Mouse (Mus musculus) neural tube, embryonic 15.5 days (tissue): Measurements from ENCODE around the gene Lrfn2. TPM values are rescaled to one million over a fixed set of nuclear protein-coding genes. Genes with fewer than 3 reads are reported as not detected.
A peak's percentile ranks its signal among the peaks of the same experiment; 100 is the strongest.

ENCODE experiments used
- ATAC-seq: fragments of 200-750 bp; cut with Nextera tagmentation; 2 replicates; pipeline ENCODE4 v1.8.0; 2017; ENCODE audit warnings: mild to moderate bottlenecking, moderate TSS enrichment, moderate library complexity; ENCODE audit not compliant: low FRiP score
- H3K27ac ChIP-seq: fragments of 300-500 bp; sonication (generic); replicated peaks from 2 replicates; pipeline ENCODE4 v1.5.1; 2015; ENCODE audit warnings: mild to moderate bottlenecking, inconsistent platforms
- H3K27me3 ChIP-seq: fragments of 300-500 bp; sonication (generic); replicated peaks from 2 replicates; pipeline ENCODE4 v1.6.1; 2015; ENCODE audit warnings: inconsistent platforms
- H3K36me3 ChIP-seq: fragments of 300-500 bp; sonication (generic); 2 replicates; pipeline ENCODE4 v1.6.1; 2015; ENCODE audit warnings: inconsistent platforms
- H3K4me1 ChIP-seq: fragments of 300-500 bp; sonication (generic); 2 replicates; pipeline ENCODE4 v1.6.1; 2015; ENCODE audit warnings: inconsistent platforms
- H3K4me2 ChIP-seq: fragments of 300-500 bp; sonication (generic); 2 replicates; pipeline ENCODE4 v1.6.1; 2015; ENCODE audit warnings: inconsistent platforms, mild to moderate bottlenecking, moderate library complexity
- H3K4me3 ChIP-seq: fragments of 300-500 bp; sonication (generic); replicated peaks from 2 replicates; pipeline ENCODE4 v1.5.1; 2015; ENCODE audit warnings: mild to moderate bottlenecking, inconsistent platforms
- H3K9ac ChIP-seq: fragments of 300-500 bp; sonication (generic); replicated peaks from 2 replicates; pipeline ENCODE4 v1.6.1; 2015; ENCODE audit warnings: mild to moderate bottlenecking, inconsistent platforms
- H3K9me3 ChIP-seq: fragments of 300-500 bp; sonication (generic); replicated peaks from 2 replicates; pipeline ENCODE4 v1.6.1; 2016; ENCODE audit warnings: inconsistent platforms
- WGBS: fragments of 180-500 bp; shearing (Covaris S2); methylation state at CpG from one replicate; pipeline ENCODE4 v1.1.7; 2015; ENCODE audit warnings: mixed read lengths; 5-methylcytosine and 5-hydroxymethylcytosine counted together
- polyA plus RNA-seq: library from polyadenylated mRNA; unstranded; fragments of >200 nt; fragmentation: Nextera tagmentation; extraction: Ambion mirVana; gene quantifications from 2 replicates; pipeline ENCODE4 v1.2.1, GENCODE M21; 2015

Lrfn2 gene
- polyA plus RNA-seq, result 12.6 and 13.9 TPM in 2 replicates

DNA sequence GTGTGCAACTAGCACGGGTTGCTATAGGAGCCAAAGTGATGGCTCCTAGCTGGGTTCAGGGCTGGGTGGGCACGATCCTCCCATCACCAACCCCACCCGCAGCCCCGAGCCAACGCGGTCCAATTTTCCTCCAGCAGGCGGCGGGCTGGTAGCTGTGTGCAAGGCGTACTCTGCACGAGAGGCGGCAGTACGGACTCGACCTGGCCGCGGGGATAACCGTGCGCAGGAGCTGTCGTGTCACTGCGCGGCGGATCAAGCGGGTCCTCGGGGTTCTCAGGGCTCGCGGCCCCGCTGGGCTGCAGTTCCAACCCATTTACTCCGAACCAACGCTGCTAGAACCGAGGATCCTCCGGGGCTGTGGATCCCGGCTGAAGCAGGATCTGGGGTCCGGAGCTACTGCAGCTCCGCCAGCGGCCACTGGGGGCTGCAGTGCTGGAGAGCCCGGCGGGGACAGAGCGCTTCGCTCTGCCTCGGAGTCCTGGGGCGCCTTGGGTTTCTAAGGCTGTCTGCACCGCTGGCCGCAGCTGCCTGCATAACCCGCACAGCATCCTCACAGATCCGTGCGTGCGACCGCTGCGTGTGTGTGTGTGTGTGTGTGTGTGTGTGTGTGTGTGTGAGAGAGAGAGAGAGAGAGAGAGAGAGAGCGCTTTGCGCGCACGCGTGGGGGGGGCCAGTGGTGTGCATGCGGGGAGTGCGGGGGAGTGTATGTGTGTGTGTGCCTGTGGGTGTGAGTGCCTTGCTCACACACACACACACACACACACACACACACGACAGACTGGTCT, at the start of gene Lrfn2:
Lrfn2 (plus strand) TSS at position 759 of the 785 bp plus-strand sequence.
- Histone ChIP-seq H3K27ac (peak within 1 kb of the TSS; percentile 92), H3K27me3 (peaks cover 7% of the 10 kb centered on the region), H3K4me3 (peak within 1 kb of the TSS; percentile 73), H3K9me3 (no peaks in the 10 kb centered on the region), H3K9ac (peak within 1 kb of the TSS; percentile 91), H3K36me3 (no peaks in the 10 kb centered on the region), H3K4me2 (peak within 1 kb of the TSS; percentile 79), H3K4me1 (peaks cover 40% of the 10 kb centered on the region)
- peak; percentile 93 for ATAC-seq
- under 1% methylated on average over 56 of the region's 56 CpGs for WGBS

- Histone ChIP-seq H3K4me2 (no peak overlapping the region), H3K9ac (no peak overlapping the region), H3K27ac (no peak overlapping the region), H3K4me1 (peaks cover 6% of the 10 kb centered on the region; the same call in 1 of the 2 replicates), H3K36me3 (no peaks in the 10 kb centered on the region), H3K27me3 (no peaks in the 10 kb centered on the region), H3K9me3 (no peaks in the 10 kb centered on the region), H3K4me3 (no peak overlapping the region)
- 43% methylated on average over 8 of the region's 8 CpGs for WGBS
- no peak for ATAC-seq
These were observed 44.5 kb upstream of the Lrfn2 start for GRCm38 (mm10) chr17:48887472-48888385.

DNA sequence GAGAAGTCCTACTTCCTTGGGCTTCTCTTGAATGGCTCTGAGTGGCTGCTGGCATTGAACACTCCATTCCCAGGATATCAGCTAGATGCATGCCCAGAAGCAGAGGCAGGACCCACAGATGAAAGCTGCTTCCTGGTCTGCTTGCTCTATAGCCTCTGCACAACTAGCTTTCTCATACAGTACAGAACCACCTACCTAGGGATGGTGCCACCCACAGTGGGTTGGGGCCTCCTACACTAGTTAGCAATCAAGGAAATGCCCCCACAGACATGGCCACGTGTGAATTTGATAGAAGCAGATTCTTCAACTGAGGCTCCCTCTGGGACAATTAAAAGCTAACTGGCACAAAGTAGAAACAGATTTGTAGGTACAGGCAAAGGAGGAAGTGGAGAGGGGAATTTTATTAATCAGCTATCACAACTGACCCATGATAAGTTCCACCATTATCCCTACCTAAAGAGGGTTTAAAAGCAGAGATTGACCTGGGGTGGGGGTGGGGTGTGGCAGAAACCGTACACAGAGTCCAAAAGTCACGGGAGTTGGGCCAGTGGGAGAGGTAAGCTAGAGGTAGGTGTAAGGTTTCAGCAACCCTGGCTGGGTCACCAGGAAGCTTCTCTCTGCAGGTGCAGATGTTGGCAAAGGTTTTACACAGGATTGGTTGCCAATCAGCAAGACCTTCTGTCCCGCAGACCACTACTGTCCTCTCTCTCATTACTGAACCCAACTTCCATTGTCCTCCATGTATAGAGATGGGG, 26.7 kb upstream of the Lrfn2 start:
- WGBS, result 72% methylated on average over 4 of the region's 4 CpGs
- no peak overlapping the region for H3K4me3 ChIP-seq

DNA sequence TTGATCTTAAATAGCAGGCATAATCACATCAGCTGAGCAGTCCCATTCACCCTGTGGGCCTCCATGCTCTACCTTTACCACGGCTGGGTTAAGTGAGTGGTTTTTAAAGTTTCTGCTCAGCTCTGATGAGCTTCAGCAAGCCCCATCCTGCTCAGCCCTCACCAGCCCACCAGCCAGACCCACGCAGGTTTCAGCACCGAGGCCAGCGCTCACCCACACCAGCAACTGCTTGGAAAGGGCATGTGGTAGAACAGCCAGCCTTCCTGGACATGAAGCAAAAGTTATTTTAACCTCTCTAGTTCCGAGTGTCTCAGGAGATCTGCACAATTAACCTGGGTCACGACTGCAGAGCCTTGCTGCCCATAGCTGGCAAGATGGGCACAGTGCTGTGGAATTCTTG, 18.7 kb upstream of the Lrfn2 start:
- H3K9ac ChIP-seq, result no peak overlapping the region
- no peak overlapping the region for H3K27ac ChIP-seq
- no peaks in the 10 kb centered on the region for H3K9me3 ChIP-seq
- no peaks in the 10 kb centered on the region for H3K4me1 ChIP-seq
- no peaks in the 10 kb centered on the region for H3K36me3 ChIP-seq
- H3K4me3 ChIP-seq, result no peak overlapping the region
- no peak for ATAC-seq
- H3K27me3 ChIP-seq, result no peaks in the 10 kb centered on the region
- WGBS, result 54% methylated on average over 6 of the region's 6 CpGs
- H3K4me2 ChIP-seq, result no peak overlapping the region

More for the DNA sequence above, 26.7 kb upstream of the Lrfn2 start:
- no peaks in the 10 kb centered on the region for H3K36me3 ChIP-seq
- H3K4me2 ChIP-seq, result no peak overlapping the region
- H3K9me3 ChIP-seq, result no peaks in the 10 kb centered on the region
- H3K4me1 ChIP-seq, result no peaks in the 10 kb centered on the region
- ATAC-seq, result no peak
- no peak overlapping the region for H3K9ac ChIP-seq
- no peak overlapping the region for H3K27ac ChIP-seq
- H3K27me3 ChIP-seq, result no peaks in the 10 kb centered on the region

DNA sequence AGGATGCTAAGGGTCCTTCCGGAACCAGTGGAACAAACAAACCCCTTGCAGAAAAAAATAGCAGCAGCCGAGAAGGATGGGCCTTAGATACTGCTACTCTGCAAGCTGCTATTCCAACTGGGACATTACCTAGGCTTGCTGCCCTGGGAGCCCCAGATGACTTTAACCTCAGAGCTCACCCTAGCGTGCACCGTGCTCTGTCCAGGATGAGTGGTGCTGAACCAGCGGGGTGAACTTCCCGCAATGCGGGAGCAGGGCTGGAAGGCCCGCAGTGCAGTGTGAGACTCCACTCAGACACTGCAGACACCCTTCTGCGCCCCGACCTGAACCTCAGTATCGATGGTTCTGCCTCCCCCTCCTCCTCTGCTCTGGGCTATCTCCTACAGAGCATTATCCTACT, 14.8 kb upstream of the Lrfn2 start:
- Histone ChIP-seq H3K9me3 (no peaks in the 10 kb centered on the region), H3K4me3 (no peak overlapping the region), H3K36me3 (no peaks in the 10 kb centered on the region), H3K4me1 (no peaks in the 10 kb centered on the region), H3K4me2 (no peak overlapping the region), H3K27ac (no peak overlapping the region), H3K9ac (no peak overlapping the region), H3K27me3 (no peaks in the 10 kb centered on the region)
- 16% methylated on average over 11 of the region's 11 CpGs for WGBS
- no peak for ATAC-seq

GRCm38 (mm10) chr17:48918458-48918857, 13.7 kb upstream of the Lrfn2 start:
- 93% methylated on average over 3 of the region's 3 CpGs for WGBS

GRCm38 (mm10) chr17:48922905-48923304, 9.3 kb upstream of the Lrfn2 start:
- Histone ChIP-seq H3K4me1 (peaks cover 7% of the 10 kb centered on the region), H3K4me3 (no peak overlapping the region), H3K9me3 (no peaks in the 10 kb centered on the region), H3K36me3 (no peaks in the 10 kb centered on the region), H3K4me2 (no peak overlapping the region), H3K9ac (no peak overlapping the region), H3K27me3 (0 out of 2 replicates have a peak, but pooled peaks cover 4% of the 10 kb centered on the region), H3K27ac (no peak overlapping the region)
- WGBS, result 85% methylated on average over 2 of the region's 2 CpGs
- no peak for ATAC-seq

More at GRCm38 (mm10) chr17:48918458-48918857, 13.7 kb upstream of the Lrfn2 start:
- Histone ChIP-seq H3K4me3 (no peak overlapping the region), H3K9ac (no peak overlapping the region), H3K27me3 (no peaks in the 10 kb centered on the region), H3K4me1 (no peaks in the 10 kb centered on the region), H3K36me3 (no peaks in the 10 kb centered on the region), H3K27ac (no peak overlapping the region), H3K4me2 (no peak overlapping the region), H3K9me3 (no peaks in the 10 kb centered on the region)
- ATAC-seq, result no peak

- Histone ChIP-seq H3K27me3 (peaks cover 10% of the 10 kb centered on the region), H3K9ac (no peak overlapping the region), H3K36me3 (no peaks in the 10 kb centered on the region), H3K4me2 (0 out of 2 replicates have a peak overlapping the region, but pooled peaks have one; percentile 9), H3K4me3 (no peak overlapping the region), H3K4me1 (peaks cover 7% of the 10 kb centered on the region), H3K27ac (no peak overlapping the region), H3K9me3 (no peaks in the 10 kb centered on the region)
- WGBS, result 10% methylated on average over 9 of the region's 9 CpGs
- ATAC-seq, result no peak
These were observed 6.8 kb upstream of the Lrfn2 start for GRCm38 (mm10) chr17:48925426-48925825.

DNA sequence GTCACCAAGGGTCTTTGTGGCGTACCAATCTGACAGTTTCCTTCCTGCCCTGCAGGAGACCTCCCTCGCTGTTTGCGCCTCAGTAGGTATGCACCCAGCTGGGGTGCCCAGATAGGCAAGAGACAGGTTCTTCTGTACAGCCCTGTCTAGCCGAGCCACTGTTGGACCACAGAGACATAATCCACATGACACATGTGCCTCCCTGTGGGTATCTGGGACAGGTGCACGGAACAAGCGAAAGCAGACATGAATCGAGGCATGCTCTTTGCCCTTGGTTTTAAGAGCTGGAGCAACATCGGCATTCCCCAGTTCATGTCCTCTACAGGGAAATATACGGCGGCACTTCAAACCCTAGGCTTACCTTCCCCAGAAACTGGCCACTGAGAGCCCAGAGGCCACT, 1.2 kb upstream of the Lrfn2 start:
- Histone ChIP-seq H3K4me1 (peaks cover 34% of the 10 kb centered on the region), H3K27ac (peak overlapping the region; percentile 92; the same call in 1 of the 2 replicates), H3K9me3 (no peaks in the 10 kb centered on the region), H3K9ac (peak overlapping the region; percentile 91), H3K27me3 (peaks cover 7% of the 10 kb centered on the region), H3K36me3 (no peaks in the 10 kb centered on the region), H3K4me3 (no peak overlapping the region), H3K4me2 (peak overlapping the region; percentile 79)
- ATAC-seq, result peak; percentile 18; the same call in 1 of the 2 replicates
- 59% methylated on average over 10 of the region's 10 CpGs for WGBS

GRCm38 (mm10) chr17:48932406-48932906, 277 bp downstream of the Lrfn2 start:
- under 1% methylated on average over 26 of the region's 26 CpGs for WGBS
- ATAC-seq, result peak; percentile 17; the same call in 1 of the 2 replicates
- Histone ChIP-seq H3K9ac (peak overlapping the region; percentile 91), H3K4me1 (peaks cover 40% of the 10 kb centered on the region), H3K36me3 (no peaks in the 10 kb centered on the region), H3K4me2 (peak overlapping the region; percentile 79), H3K27ac (peak overlapping the region; percentile 92), H3K27me3 (peaks cover 7% of the 10 kb centered on the region), H3K9me3 (no peaks in the 10 kb centered on the region), H3K4me3 (peak overlapping the region; percentile 73)

- no peaks in the 10 kb centered on the region for H3K9me3 ChIP-seq
- peak overlapping the region; percentile 79 for H3K4me2 ChIP-seq
- peak overlapping the region; percentile 73 for H3K4me3 ChIP-seq
- H3K27me3 ChIP-seq, result peaks cover 7% of the 10 kb centered on the region
- H3K9ac ChIP-seq, result peak overlapping the region; percentile 91
- H3K4me1 ChIP-seq, result peaks cover 40% of the 10 kb centered on the region
- WGBS, result 5% methylated on average over 9 of the region's 9 CpGs
- peak; percentile 11 for ATAC-seq
- no peaks in the 10 kb centered on the region for H3K36me3 ChIP-seq
- peak overlapping the region; percentile 92 for H3K27ac ChIP-seq
These were observed 737 bp downstream of the Lrfn2 start for GRCm38 (mm10) chr17:48932916-48933315.
